Mouse (Mus musculus) heart, adult 8-10 months (tissue): ENCODE data around the gene Ttll10. TPM values are rescaled to one million over a fixed set of nuclear protein-coding genes. Genes with fewer than 3 reads are reported as not detected.

Experiments
- DNase-seq: peaks from one replicate; pipeline ENCODE4 v3.0.0; 2022; ENCODE audit warnings: low spot score
- total RNA-seq, 4 experiments: library from RNA; stranded (reverse); gene quantifications; 2 replicates each; pipeline ENCODE4 v1.2.4; 2022

The Ttll10 gene
- total RNA-seq, 4 experiments from 2014 or later: 0.28 TPM; not detected in 3

GRCm38 (mm10) chr4:156065156-156065894 lies 6.1 kb upstream of the Ttll10 start:
- no peak for DNase-seq

DNA sequence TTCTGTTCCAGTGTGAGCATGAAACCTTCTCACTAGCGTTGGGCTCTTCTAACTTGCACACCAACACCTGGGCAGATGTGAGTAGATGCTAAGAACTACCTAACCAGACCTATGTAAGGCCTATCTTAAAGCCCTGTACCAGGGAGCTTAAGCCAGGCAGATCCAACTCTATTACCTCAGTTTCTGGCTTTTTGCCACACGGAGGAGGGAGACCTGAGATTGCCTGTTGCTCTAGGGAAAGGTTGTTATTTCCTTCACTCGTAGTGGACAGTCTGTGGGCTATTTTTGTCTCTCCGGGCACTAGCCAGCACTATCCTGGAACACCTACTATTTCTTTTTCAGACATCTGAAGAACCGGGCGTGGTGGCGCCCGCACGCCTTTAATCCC lies 5.3 kb upstream of the Ttll10 start:
- no peak for DNase-seq

- no peak for DNase-seq
Measured at GRCm38 (mm10) chr4:156063861-156064509, 4.8 kb upstream of the Ttll10 start.

DNA sequence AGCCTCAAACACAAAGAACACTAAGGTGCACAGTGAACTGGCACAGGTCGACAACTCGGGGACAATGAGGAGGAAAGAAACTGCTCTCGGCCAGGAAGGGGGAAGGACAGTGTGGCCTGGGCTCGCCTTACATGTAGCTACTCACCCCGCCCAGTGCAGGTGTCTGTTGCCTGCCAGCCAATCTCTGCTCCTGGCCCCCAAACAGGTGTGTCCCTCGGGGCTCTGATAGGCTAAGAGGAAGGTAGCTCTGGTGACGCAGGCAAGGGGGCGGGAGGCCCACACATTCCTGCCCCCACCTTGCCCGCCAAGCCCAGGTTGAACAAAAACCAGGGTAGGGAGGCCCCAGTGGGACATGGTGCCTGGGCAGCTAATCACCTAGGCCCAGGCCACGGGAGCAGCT lies 499 bp upstream of the Ttll10 start:
- no peak for DNase-seq

DNA sequence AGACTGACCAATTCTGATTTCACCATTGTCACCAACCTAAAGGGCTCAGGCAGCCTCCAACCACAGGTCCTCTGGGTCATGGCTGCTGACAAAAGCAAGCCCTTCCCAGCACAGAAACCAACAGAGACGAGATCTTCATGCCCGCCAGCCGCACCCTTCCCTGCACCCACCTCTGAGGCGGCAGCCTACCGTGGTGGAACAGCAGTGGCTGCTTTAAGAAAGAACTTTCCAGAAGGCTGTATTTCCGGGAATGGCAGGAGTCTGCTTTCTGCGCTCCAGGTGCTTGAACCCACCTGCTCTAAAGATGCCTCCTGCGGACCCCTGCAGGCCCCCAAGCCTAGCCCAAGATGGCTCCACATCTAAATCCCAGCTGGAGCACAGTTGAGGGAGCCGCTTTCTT lies 388 bp downstream of the Ttll10 start:
- no peak for DNase-seq

- no peak for DNase-seq
Measured at GRCm38 (mm10) chr4:156057702-156058101, 1.5 kb downstream of the Ttll10 start.

GRCm38 (mm10) chr4:156055173-156055572 lies 4.0 kb downstream of the Ttll10 start:
- DNase-seq: no peak

DNA sequence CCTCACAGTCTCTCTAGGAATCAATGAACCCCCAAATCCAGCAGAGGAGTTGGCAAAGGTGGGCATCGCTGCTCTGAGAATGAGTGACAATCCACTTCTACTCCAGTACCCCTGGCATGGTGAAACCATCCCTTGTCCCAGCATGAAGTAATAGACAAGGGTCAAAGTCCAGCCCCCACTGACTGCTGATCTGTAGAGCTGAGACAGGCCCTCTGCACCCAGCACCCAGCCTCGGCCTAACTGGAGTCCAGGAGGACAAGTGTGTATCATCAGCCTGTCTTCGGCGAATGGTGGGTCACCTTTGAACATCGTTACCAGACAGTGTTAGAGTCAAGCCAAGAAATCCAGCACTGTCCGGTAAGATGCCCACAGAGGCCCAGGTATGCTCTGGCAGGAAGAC lies 4.6 kb downstream of the Ttll10 start:
- no peak for DNase-seq

DNA sequence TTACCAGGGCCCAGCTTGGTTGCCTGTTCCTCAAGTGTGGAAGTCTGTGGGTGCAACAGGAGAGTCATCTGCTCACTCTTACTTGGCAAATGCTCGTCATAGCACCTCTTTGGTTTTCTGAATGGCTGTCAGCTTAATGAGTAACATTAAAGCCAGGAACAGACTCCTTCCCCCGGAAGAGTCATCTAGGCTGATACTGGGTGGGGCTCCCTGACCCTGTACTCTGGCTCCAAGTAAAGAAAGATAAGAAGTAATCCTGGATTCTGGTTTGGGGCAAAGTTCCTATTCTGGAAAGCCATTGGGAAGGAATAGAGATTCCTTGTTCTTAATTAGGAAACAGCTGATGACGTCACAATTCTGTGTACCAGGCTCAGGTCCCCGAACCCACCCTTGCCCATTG lies 5.1 kb downstream of the Ttll10 start:
- no peak for DNase-seq

- DNase-seq: no peak
Measured at GRCm38 (mm10) chr4:156053113-156053512, 6.1 kb downstream of the Ttll10 start.

DNA sequence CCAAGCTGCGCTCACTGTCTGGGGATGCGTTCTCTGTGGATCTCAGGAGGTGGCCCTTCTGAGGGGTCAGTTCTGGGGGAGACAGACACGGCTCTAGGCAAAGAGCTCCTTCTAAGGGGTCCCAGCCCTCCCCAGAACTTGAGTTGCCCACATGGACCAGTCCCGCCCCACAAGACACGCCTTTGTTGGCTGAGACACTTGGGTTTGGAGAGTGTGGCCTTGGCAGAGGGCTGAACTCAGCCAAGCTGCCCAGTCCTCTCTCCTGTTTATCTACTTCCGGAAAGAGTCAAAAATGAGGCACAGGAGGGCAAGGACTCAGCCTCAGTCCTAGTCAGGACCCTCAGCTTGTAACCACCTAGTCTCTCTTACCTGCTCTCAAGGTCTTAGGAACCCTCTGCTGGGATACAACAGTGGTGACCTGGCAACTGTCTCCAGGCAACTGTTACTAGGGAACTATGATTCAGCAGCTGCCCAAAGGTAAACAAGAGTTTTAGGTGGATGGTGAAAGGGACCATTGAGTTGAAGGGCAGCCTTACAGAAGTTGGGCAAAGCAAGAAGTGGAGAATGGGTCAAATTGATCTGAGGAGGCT lies 8.7 kb downstream of the Ttll10 start:
- DNase-seq: no peak

DNA sequence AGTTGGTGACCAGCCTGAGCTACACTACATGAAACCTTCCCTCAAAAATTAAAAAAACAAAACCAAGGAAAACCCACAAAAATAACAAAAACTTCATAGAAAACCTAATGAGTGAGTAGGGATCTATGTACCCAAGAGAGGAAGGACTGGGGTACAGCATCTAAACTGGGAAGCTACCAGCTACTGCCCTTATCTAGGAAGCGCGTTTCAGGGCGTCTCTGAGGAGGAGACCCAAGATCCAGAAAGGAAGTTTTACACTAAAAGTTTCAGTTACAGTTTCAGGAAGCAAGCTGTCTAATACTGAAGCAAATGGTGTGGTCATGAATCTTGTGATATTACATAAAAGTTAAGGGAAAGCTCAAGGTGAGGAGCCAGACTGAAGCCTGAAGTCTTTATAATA lies 9.4 kb downstream of the Ttll10 start:
- DNase-seq: no peak

DNA sequence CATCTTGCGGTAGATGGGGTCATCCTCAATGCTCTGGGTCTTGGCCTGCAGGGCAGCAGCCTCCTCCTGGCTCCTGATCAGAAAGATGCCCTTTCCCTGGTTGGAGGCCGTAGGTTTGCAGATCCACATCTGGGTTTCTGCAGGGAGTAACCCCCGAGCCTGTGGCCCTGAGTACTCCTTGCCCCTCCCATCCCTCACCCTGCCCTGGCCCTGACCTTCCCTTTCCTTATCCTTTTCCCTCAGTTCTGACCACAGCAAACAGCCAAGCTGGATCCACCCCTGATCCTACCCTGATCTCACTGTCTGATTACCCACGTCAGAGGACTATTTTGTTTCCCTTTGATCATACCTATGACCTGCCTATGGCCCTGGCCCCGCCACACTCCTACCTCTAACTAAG lies 14.5 kb downstream of the Ttll10 start:
- DNase-seq: no peak

DNA sequence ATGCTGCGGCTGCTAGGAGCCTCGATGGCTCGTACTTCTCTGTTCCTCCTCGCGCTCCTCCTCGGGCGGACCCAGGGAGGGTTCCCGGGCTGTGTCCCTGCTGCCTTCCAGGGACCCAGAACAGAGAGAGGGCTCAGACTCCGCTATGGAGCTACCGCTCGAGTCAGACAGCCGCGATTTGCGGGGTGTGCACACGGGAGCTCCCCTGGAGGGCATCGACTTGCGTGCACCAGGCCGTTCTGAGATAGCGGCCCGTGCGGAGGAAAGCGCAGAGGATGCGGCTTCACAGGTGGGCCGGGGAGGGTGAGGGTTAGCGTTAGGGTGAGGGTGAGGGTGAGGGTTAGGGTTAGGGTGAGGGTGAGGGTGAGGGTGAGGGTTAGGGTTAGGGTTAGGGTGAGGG lies 24.3 kb downstream of the Ttll10 start:
- no peak for DNase-seq

DNA sequence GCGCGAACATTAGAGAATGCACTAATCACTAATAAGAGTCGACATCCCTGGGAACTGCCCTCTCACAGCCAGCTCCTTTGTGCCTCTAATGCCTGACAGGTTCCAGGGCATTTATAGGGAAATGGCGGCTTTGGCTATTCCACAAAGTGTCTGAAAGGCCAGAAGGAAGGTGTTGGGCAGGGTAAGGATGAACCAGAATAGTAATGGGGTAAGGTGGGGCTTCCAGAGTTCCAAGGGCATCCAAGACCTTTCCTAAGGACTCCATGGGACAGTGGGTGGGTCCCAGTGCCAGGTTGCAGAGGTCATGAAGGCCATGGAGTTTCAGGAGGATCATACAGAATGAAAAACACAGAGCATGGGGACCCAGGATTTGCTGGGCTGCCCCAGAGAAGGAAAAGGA lies 24.9 kb downstream of the Ttll10 start:
- no peak for DNase-seq

GRCm38 (mm10) chr4:156033476-156034119 lies 25.6 kb downstream of the Ttll10 start:
- peak; percentile 49 for DNase-seq

DNA sequence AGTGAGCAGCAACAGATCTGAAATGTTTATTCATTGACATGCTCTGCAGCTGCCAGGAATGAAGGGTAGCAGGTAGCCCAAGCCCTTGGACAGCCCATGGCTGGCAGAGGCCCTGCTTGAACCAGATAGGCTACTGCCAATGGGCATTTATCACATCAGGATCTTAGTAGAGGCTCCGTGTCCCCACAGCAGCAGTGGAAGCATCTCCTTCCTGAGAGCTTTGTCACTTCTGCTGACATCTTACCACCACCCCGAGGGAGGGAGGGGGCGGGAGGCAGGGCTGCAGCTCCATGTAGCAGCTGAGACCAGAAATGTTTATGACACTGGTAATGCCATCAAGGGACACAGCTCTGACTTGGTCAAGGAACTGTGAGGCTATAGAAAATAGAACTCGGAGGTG lies 26.4 kb downstream of the Ttll10 start:
- DNase-seq: no peak

DNA sequence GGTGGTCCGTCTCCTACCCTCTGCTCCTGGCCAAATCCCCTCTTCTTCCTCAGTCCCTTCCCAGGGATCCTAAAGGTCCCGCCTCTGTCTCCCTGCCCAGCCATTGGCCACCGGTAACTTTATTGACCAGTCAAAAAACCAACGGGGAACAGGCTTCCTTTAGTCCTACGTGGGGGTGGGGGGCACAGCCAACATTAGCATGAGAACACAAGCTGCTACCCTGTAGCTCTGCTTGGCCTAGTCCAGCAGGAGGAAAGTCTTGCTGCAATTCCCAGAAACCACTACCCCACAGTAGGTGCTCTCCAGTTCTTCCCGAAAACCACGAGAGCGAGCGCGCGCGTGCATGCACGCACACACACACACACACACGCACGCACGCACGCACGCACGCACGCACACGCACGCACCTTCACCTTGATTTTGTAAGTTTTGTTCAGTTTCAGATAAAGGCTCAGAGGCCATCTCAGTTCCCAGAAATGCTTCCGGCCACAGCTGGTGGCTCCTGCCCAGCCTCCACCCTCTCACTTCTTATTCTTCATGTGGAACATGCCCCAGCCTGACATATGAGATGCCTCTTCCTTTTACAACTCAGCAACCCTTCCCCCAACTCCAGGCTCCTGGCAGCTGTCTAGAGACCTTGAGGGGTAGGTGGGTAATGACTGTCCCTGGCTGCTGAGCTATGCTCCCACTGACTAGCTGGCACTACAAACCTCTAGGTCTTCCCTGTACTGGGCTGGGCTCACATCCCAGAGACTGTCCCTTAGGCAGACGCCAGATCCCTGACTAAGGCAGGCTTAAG lies 27.4 kb downstream of the Ttll10 start:
- DNase-seq: peak; percentile 89

- no peak for DNase-seq
Measured at GRCm38 (mm10) chr4:156031255-156031592, 28.0 kb downstream of the Ttll10 start.

DNA sequence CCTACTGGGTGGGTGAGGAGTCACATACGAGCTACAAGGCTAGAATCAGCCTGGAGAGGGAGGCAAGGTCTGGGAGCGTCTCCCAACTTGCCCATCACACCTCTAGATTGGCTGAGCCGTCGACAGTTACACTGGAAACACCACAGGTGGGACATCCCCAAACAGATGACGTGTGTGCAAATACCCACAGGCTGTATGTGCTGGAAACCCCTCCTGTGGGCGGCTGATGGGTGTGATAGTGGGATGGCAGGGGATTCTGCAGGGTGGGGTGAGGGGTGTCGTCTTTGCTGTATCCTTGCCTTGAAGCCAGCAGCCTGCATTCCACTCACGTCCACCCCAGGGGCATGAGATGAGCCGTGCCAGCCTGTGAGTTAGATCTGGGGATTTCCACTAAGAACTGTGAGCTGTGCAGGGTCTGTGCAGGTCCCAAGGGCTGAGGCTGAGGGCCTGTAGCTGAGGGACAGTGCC lies 28.5 kb downstream of the Ttll10 start:
- DNase-seq: no peak

DNA sequence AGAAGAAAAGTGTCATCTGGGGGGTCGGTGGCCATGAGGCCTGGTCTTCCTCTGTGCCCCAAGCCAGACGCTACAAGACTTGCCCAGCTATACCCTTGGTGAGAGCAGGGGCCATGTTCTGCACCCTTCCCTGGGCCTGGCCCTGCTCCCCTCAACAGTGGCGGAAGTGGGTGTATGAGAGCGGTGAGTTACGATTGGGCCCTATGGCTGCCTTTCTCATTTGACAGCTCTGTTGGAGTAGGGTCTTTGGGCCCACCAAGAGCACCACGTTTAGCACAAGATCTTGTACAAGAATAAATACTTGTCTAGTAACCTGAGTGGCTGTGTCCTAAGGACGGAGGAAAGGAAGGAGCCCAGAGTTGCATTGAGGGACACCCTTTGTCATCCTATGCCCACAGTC lies 30.6 kb downstream of the Ttll10 start:
- DNase-seq: no peak

GRCm38 (mm10) chr4:156026013-156026412 lies 33.2 kb downstream of the Ttll10 start, which contains the start of gene Tnfrsf18:
TSS of gene Tnfrsf18 (plus strand) at chr4:156026164.
- DNase-seq: peak; percentile 17
